Mouse (Mus musculus) heart, embryonic 12.5 days (tissue): ENCODE results near the gene Elfn2. TPM values are rescaled to one million over a fixed set of nuclear protein-coding genes. Genes with fewer than 3 reads are reported as not detected.

Experiments
- ATAC-seq: fragments of 200-750 bp; cut with Nextera tagmentation; 2 replicates; pipeline ENCODE4 v1.8.0; 2017; ENCODE audit warnings: moderate TSS enrichment, moderate library complexity; ENCODE audit not compliant: insufficient number of reproducible peaks, low FRiP score
- H3K27ac ChIP-seq: fragments of 300-500 bp; sonication (generic); 2 replicates; pipeline ENCODE4 v1.5.1; 2016; ENCODE audit warnings: mild to moderate bottlenecking, moderate library complexity; ENCODE audit not compliant: poor library complexity, severe bottlenecking
- H3K27me3 ChIP-seq: fragments of 300-500 bp; sonication (generic); replicated peaks from 2 replicates; pipeline ENCODE4 v1.6.1; 2016; ENCODE audit warnings: mild to moderate bottlenecking, moderate library complexity
- H3K36me3 ChIP-seq: fragments of 300-500 bp; sonication (generic); 2 replicates; pipeline ENCODE4 v1.6.1; 2016; ENCODE audit warnings: mild to moderate bottlenecking, moderate library complexity
- H3K4me1 ChIP-seq: fragments of 300-500 bp; sonication (generic); replicated peaks from 2 replicates; pipeline ENCODE4 v1.6.1; 2016; ENCODE audit warnings: mild to moderate bottlenecking
- H3K4me2 ChIP-seq: fragments of 300-500 bp; sonication (generic); 2 replicates; pipeline ENCODE4 v1.6.1; 2016; ENCODE audit warnings: mild to moderate bottlenecking, moderate library complexity
- H3K4me3 ChIP-seq: fragments of 300-500 bp; sonication (generic); 2 replicates; pipeline ENCODE4 v1.5.1; 2016; ENCODE audit warnings: mild to moderate bottlenecking
- H3K9ac ChIP-seq: fragments of 300-500 bp; sonication (generic); 2 replicates; pipeline ENCODE4 v1.6.1; 2016; ENCODE audit warnings: mild to moderate bottlenecking, moderate library complexity
- H3K9me3 ChIP-seq: fragments of 300-500 bp; sonication (generic); replicated peaks from 2 replicates; pipeline ENCODE4 v1.6.1; 2016; ENCODE audit warnings: mild to moderate bottlenecking, moderate library complexity
- WGBS: fragments of 180-500 bp; shearing (Covaris S2); methylation state at CpG from one replicate; pipeline ENCODE4 v1.1.7; 2016; 5-methylcytosine and 5-hydroxymethylcytosine counted together
- polyA plus RNA-seq: library from polyadenylated mRNA; unstranded; fragments of >200 nt; fragmentation: Nextera tagmentation; extraction: Ambion mirVana; gene quantifications from 2 replicates; pipeline ENCODE4 v1.2.1, GENCODE M21; 2016

The Elfn2 gene
- polyA plus RNA-seq, 1 experiment from 2014 or later = not detected

DNA sequence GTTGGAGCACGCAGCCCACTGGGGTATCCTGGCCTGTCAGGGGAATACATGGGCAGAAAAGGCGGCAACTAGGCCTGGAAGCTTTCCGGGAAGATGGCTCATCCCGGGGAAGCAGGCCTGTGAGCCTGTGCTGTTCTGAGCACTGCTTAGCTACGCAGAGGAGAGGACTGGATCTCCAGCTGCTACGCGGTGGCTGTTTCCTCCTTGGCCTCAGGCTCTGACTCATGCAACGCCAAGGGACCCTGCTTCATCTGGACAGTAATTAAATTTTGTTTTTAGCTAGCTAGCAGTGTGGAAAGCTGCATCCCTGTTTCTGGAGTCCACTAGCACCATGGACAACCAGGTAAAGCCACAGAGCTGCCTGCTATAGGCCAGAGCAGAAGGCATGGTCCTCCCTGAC is 36.8 kb downstream of the Elfn2 start:
- no peak overlapping the region for H3K4me3 ChIP-seq
- ATAC-seq = no peak
- no peak overlapping the region for H3K9ac ChIP-seq
- no peak overlapping the region for H3K27ac ChIP-seq
- H3K36me3 ChIP-seq = no peaks in the 10 kb centered on the region
- H3K4me1 ChIP-seq = peaks cover 16% of the 10 kb centered on the region
- no peaks in the 10 kb centered on the region for H3K9me3 ChIP-seq
- WGBS = 63% methylated on average over 8 of the region's 8 CpGs
- H3K27me3 ChIP-seq = peaks cover 75% of the 10 kb centered on the region
- H3K4me2 ChIP-seq = no peak overlapping the region

DNA sequence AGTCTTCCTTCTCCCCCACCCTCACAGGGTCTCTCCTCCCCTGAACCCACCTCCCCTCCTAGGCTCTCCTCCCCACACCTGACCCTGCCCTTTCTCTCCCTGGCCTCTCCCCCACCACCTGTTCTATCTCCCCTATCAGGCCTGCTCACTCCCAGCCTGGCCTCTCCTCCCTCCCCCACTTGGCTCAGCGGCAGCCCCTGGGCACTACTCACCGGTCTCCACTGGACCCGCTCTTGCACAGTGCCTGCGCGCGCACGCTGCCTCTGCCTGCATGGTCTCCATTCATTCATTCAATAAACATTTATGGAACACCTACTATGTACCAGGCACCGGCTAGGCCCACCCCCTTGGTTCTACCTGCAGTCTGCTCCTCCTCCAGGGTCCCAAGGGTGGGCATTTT is 37.3 kb downstream of the Elfn2 start:
- Histone ChIP-seq H3K36me3 (no peaks in the 10 kb centered on the region), H3K9me3 (no peaks in the 10 kb centered on the region), H3K4me1 (peaks cover 21% of the 10 kb centered on the region), H3K27ac (no peak overlapping the region), H3K4me2 (no peak overlapping the region), H3K27me3 (peaks cover 79% of the 10 kb centered on the region), H3K9ac (no peak overlapping the region), H3K4me3 (no peak overlapping the region)
- 65% methylated on average over 8 of the region's 8 CpGs for WGBS
- ATAC-seq = no peak

DNA sequence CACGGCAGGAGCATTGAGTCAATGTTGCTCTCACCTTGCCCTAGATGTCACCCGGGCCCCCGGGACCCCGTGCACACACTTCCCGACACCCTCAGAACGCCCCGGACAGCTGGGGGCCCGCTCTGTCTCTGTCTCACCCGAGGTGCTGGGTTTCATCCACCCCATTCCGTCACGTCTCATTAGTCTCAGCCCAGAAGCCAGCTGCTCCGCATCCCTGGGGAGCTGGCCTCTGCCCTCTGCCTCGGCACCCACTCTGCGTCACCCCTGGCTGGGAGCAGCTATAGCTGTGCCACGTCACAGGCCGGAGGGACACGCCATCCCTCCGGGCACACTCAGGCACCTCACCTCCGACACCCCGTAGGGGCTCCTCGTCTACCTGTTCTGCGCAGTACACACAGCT is 38.3 kb downstream of the Elfn2 start:
- Histone ChIP-seq H3K9ac (no peak overlapping the region), H3K4me3 (no peak overlapping the region), H3K9me3 (no peaks in the 10 kb centered on the region), H3K36me3 (no peaks in the 10 kb centered on the region), H3K4me2 (no peak overlapping the region), H3K4me1 (peaks cover 30% of the 10 kb centered on the region), H3K27ac (no peak overlapping the region), H3K27me3 (peaks cover 79% of the 10 kb centered on the region)
- no peak for ATAC-seq
- WGBS = 70% methylated on average over 22 of the region's 22 CpGs

DNA sequence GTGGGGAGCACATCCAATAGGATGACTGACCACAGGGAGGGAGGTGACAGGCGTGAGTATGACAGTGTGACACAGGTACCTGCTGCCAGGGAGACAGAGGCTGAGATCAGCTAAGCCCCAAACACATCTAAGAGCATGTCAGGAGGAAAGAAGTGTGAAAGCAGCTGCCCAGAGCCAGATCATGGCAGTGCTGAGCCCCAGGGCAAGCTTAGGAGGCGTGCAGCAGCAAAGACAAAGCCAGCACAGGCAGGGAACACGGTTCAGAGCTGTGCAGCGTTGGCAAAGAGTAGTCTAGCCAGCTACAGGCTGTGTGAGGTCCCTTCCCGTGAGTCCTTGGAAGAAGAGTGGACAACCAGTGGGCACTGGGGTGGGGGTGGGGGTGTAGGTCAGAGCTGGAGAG is 40.9 kb downstream of the Elfn2 start:
- ATAC-seq = no peak
- H3K9me3 ChIP-seq = no peaks in the 10 kb centered on the region
- no peak overlapping the region for H3K27ac ChIP-seq
- H3K36me3 ChIP-seq = no peaks in the 10 kb centered on the region
- no peak overlapping the region for H3K4me2 ChIP-seq
- H3K9ac ChIP-seq = no peak overlapping the region
- peaks cover 30% of the 10 kb centered on the region for H3K4me1 ChIP-seq
- 60% methylated on average over 5 of the region's 5 CpGs for WGBS
- H3K27me3 ChIP-seq = peaks cover 79% of the 10 kb centered on the region
- H3K4me3 ChIP-seq = no peak overlapping the region

DNA sequence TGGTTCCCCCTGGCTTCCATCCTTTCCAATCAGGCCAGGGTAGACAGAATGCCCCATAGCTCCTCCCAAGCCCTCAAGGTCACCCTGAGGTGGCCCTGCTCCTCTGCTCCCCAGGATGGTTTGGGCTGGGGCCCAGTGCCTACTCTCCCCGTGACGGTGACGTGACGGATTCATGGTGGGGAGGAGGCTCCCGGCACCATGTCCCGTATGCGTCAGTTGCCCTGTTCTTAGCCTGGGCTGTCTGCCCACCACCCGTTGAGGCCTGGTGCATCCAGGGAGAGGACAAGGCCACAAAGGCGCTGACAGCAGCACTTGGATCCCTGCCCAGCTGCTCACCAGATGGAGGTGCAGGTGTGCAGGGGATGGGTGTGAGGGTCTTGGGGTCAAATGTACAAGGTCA is 41.6 kb downstream of the Elfn2 start:
- peak; percentile 43; the same call in 1 of the 2 replicates for ATAC-seq
- H3K4me3 ChIP-seq = no peak overlapping the region
- H3K9ac ChIP-seq = no peak overlapping the region
- H3K27ac ChIP-seq = no peak overlapping the region
- 59% methylated on average over 9 of the region's 9 CpGs for WGBS
- H3K27me3 ChIP-seq = peaks cover 79% of the 10 kb centered on the region
- H3K4me2 ChIP-seq = no peak overlapping the region
- no peaks in the 10 kb centered on the region for H3K9me3 ChIP-seq
- no peaks in the 10 kb centered on the region for H3K36me3 ChIP-seq
- peaks cover 37% of the 10 kb centered on the region for H3K4me1 ChIP-seq

DNA sequence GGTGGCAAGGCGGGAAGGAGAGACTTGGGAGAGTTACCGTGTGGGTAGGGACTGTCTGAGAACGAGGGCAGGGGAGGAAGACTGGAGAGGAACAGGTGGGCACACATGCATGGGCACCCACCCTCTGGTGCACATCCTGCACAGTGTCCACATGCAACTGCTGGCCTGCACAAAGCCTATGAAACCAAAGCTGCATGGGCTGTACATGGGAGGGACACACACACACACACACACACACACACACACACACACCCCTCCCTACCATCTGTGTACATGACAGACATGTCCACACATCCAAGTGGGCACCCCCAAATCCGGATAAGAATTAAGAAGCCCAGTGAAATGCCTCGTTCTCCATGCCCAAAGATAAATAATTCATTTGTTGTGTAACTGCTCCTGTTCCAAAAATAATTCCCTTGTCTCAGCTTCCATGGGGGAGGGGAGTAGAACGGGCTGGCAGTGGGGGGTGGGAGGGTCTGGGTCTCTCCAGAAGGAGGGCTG is 43.6 kb downstream of the Elfn2 start:
- peaks cover 38% of the 10 kb centered on the region for H3K4me1 ChIP-seq
- H3K36me3 ChIP-seq = no peaks in the 10 kb centered on the region
- peaks cover 88% of the 10 kb centered on the region for H3K27me3 ChIP-seq
- H3K27ac ChIP-seq = no peak overlapping the region
- no peak overlapping the region for H3K9ac ChIP-seq
- no peaks in the 10 kb centered on the region for H3K9me3 ChIP-seq
- no peak overlapping the region for H3K4me2 ChIP-seq
- no peak for ATAC-seq
- no peak overlapping the region for H3K4me3 ChIP-seq
- WGBS = 39% methylated on average over 6 of the region's 6 CpGs

- no peaks in the 10 kb centered on the region for H3K9me3 ChIP-seq
- no peak overlapping the region for H3K9ac ChIP-seq
- no peak overlapping the region for H3K27ac ChIP-seq
- ATAC-seq = no peak
- no peak overlapping the region for H3K4me3 ChIP-seq
- H3K36me3 ChIP-seq = no peaks in the 10 kb centered on the region
- peaks cover 92% of the 10 kb centered on the region for H3K27me3 ChIP-seq
- H3K4me1 ChIP-seq = peaks cover 38% of the 10 kb centered on the region
- 69% methylated on average over 19 of the region's 19 CpGs for WGBS
- H3K4me2 ChIP-seq = no peak overlapping the region
These were observed 45.1 kb downstream of the Elfn2 start for GRCm38 (mm10) chr15:78673436-78673835.

GRCm38 (mm10) chr15:78670341-78670740 is 48.2 kb downstream of the Elfn2 start:
- no peak overlapping the region for H3K4me2 ChIP-seq
- ATAC-seq = no peak
- 34% methylated on average over 5 of the region's 5 CpGs for WGBS

DNA sequence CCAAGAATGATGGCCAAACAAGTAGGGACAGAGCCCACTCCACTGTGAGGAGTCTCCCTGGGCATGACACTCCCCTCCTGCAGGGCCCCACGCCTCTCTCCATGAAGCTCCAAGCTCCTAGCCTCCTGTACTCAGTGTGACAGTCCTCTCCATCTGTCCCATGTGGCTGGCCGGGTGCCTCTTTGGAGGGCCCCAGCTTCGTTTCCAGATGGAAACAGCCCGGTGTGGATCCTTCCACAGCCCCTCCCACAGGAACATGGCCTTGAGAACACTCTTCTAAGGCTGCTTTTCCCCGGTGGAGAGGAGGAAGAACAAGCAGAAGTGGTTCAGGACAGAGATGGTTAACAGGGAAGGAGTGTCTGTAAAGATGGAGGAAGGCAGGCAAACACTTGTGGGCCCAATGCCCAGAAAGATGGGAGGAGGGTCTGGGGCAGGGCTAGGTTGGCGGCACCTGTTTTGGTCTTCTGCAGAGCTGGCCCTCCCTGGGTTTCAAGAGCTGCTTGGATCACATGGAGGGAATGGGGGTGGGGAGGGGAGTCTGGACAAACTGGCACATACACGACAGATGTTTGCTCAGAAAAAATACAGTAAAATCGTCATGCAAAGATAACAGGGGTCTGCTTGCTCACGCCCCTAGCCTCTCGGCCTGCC is 49.2 kb downstream of the Elfn2 start:
- no peak overlapping the region for H3K4me3 ChIP-seq
- H3K9me3 ChIP-seq = no peaks in the 10 kb centered on the region
- no peak for ATAC-seq
- H3K36me3 ChIP-seq = no peaks in the 10 kb centered on the region
- WGBS = 57% methylated on average over 10 of the region's 10 CpGs
- H3K9ac ChIP-seq = no peak overlapping the region
- peaks cover 70% of the 10 kb centered on the region for H3K27me3 ChIP-seq
- no peak overlapping the region for H3K27ac ChIP-seq
- no peak overlapping the region for H3K4me2 ChIP-seq
- H3K4me1 ChIP-seq = peaks cover 8% of the 10 kb centered on the region

More at GRCm38 (mm10) chr15:78670341-78670740, 48.2 kb downstream of the Elfn2 start:
- no peak overlapping the region for H3K4me3 ChIP-seq
- H3K27me3 ChIP-seq = peaks cover 80% of the 10 kb centered on the region
- H3K36me3 ChIP-seq = no peaks in the 10 kb centered on the region
- H3K4me1 ChIP-seq = peaks cover 16% of the 10 kb centered on the region
- H3K9ac ChIP-seq = no peak overlapping the region
- H3K27ac ChIP-seq = no peak overlapping the region
- H3K9me3 ChIP-seq = no peaks in the 10 kb centered on the region

GRCm38 (mm10) chr15:78664268-78664667 is 54.3 kb downstream of the Elfn2 start:
- H3K9me3 ChIP-seq = no peaks in the 10 kb centered on the region
- H3K36me3 ChIP-seq = no peaks in the 10 kb centered on the region
- peaks cover 35% of the 10 kb centered on the region for H3K27me3 ChIP-seq
- no peak overlapping the region for H3K4me2 ChIP-seq
- no peak for ATAC-seq
- no peak overlapping the region for H3K27ac ChIP-seq
- 55% methylated on average over 5 of the region's 5 CpGs for WGBS
- no peaks in the 10 kb centered on the region for H3K4me1 ChIP-seq
- H3K9ac ChIP-seq = no peak overlapping the region
- H3K4me3 ChIP-seq = no peak overlapping the region

DNA sequence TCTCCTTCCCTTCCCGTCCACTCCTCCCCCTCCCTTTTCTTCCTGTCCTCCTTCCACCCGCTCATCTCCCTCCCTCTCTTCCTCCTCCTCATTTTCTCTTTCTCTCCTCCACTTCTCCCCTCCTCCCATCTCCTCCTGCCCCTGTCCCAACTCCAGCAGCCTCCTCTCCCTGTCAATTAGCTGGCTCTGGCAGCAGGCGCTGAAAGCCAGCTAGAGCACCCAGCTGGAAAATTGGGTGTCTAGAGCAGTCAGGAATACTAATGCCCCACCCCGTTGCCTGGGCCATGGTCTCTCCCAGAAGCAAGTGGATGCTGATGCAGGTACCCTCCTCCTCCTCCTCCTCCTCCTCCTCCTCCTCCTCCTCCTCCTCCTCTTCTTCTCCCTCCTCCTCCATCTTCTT is 67.4 kb downstream of the Elfn2 start:
- 35% methylated on average over 4 of the region's 4 CpGs for WGBS
- ATAC-seq = no peak
- no peak overlapping the region for H3K4me3 ChIP-seq
- no peaks in the 10 kb centered on the region for H3K9me3 ChIP-seq
- H3K4me1 ChIP-seq = peaks cover 9% of the 10 kb centered on the region; the same call in 1 of the 2 replicates
- H3K9ac ChIP-seq = no peak overlapping the region
- no peak overlapping the region for H3K27ac ChIP-seq
- no peak overlapping the region for H3K4me2 ChIP-seq
- H3K36me3 ChIP-seq = no peaks in the 10 kb centered on the region
- H3K27me3 ChIP-seq = peaks cover 35% of the 10 kb centered on the region

DNA sequence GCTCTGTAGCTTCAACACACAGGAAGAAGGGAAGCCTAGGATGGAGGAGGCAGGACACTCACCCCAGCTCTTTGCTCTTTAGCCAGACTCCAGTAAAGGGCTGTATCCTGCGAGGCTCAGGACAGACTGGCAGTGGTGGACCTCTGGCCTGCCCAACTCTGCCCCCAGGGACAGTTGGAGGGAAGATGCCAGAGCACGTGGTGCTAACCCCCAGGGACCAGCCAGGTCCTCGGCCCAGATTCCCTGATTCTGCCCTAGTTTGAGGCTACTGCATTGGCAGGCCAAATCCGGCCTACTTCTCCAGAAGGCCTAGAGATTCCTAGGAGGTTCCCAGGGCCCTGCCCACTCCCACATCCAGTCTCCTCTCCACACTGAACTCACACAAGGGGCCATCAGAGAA is 70.8 kb downstream of the Elfn2 start:
- H3K4me1 ChIP-seq = 0 out of 2 replicates have a peak, but pooled peaks cover 3% of the 10 kb centered on the region
- WGBS = 66% methylated on average over 4 of the region's 4 CpGs
- ATAC-seq = no peak
- H3K9me3 ChIP-seq = no peaks in the 10 kb centered on the region
- no peak overlapping the region for H3K4me3 ChIP-seq
- H3K4me2 ChIP-seq = no peak overlapping the region
- H3K27me3 ChIP-seq = peaks cover 53% of the 10 kb centered on the region
- no peak overlapping the region for H3K27ac ChIP-seq
- H3K36me3 ChIP-seq = no peaks in the 10 kb centered on the region
- no peak overlapping the region for H3K9ac ChIP-seq
